Mouse (Mus musculus): ENCODE results near the gene Nudt8. TPM values are rescaled to one million over a fixed set of nuclear protein-coding genes. Genes with fewer than 3 reads are reported as not detected.

Gene Nudt8
- polyA plus RNA-seq, 1 experiment from 2014 or later = 36.0 TPM

DNA sequence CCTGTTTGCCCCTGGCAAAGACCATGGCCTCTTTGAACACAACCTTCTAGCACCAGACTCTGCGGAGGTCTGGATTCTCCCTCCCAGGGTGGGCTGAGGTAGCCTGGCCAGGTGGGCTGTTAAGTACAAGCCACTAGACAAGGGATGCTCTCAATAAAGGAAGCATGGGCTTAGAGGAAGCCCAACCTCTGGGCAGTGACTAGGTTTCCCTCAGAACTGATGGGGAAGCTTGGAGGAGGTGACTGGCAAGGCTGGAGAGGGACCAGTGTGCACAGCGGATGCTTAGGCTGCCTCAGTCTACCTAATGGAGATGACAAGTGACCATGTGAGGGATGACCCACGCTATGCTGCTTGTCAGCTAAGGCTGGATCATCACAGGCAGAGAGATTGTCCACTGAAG lies 8.4 kb upstream of the Nudt8 start:
- no peak for DNase-seq (ENCODE audit: low spot score)
- H3K9me3 ChIP-seq (replicated peaks) = no peaks in the 10 kb centered on the region
- H3K27me3 ChIP-seq (ENCODE audit: low read depth, poor library complexity, severe bottlenecking) = 0 out of 2 replicates have a peak, but pooled peaks cover 5% of the 10 kb centered on the region
- no peak overlapping the region for H3K4me3 ChIP-seq
- no peak overlapping the region for H3K27ac ChIP-seq
- H3K36me3 ChIP-seq = no peaks in the 10 kb centered on the region
- peaks cover 20% of the 10 kb centered on the region for H3K4me1 ChIP-seq
- 91% methylated on average over 3 of the region's 3 CpGs for WGBS

DNA sequence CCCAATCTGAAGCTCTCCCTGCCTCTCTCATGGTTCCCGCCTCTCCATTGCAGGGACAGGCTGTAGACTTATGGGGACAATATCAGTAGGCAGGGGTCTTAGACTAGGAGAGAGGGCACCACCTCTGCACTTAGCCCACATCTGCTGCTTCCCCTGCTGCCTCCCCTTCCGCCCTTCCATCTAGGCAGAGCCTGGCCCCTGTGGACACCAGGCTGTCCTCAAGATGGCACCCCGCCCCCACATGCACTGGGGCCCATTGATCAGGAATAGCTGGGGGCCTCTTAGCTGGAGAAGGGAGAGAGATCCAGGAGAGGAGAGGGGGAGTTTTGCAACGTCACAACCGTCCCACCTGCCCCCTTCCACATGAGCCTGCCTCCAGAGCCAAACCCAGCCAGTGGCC lies 8.0 kb upstream of the Nudt8 start, which contains the start of gene Tbx10:
Tbx10 (plus strand) TSS at position 337 of the 400 bp plus-strand sequence.
- H3K36me3 ChIP-seq = no peaks in the 10 kb centered on the region
- WGBS = 54% methylated on average over 5 of the region's 5 CpGs

GRCm38 (mm10) chr19:3994932-3995331 lies 5.4 kb upstream of the Nudt8 start:
- peaks cover 37% of the 10 kb centered on the region for H3K4me1 ChIP-seq
- no peak overlapping the region for H3K4me3 ChIP-seq
- DNase-seq (ENCODE audit: low spot score) = no peak
- H3K27ac ChIP-seq = no peak overlapping the region
- 0 out of 2 replicates have a peak, but pooled peaks cover 5% of the 10 kb centered on the region for H3K27me3 ChIP-seq (ENCODE audit: low read depth, poor library complexity, severe bottlenecking)
- no peaks in the 10 kb centered on the region for H3K36me3 ChIP-seq
- 75% methylated on average over 6 of the region's 6 CpGs for WGBS
- no peaks in the 10 kb centered on the region for H3K9me3 ChIP-seq (replicated peaks)

More for the DNA sequence above, 8.0 kb upstream of the Nudt8 start, which contains the start of gene Tbx10:
- H3K9me3 ChIP-seq (replicated peaks) = no peaks in the 10 kb centered on the region
- H3K27ac ChIP-seq = no peak within 1 kb of the TSS
- H3K4me1 ChIP-seq = peaks cover 18% of the 10 kb centered on the region
- H3K27me3 ChIP-seq (ENCODE audit: low read depth, poor library complexity, severe bottlenecking) = 0 out of 2 replicates have a peak, but pooled peaks cover 5% of the 10 kb centered on the region
- no peak for DNase-seq (ENCODE audit: low spot score)
- no peak within 1 kb of the TSS for H3K4me3 ChIP-seq

DNA sequence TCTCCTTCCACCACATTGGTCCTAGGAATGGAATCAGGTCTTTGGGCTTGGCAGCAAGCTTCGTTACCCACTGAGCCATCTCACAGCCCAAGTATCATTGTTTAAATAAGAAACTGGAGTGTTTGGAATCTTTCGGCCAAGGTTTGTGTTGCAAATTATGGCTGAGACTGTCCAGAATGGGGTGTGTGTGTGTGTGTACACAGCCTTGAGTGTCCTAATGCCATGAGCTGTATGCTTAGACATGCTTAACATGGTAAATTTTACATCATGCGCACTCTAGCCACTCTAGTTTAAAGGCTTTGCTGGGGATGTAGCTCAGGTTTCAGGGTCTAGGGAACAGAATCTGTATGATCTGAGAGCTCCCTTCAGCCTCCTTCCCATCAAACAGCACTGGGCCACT lies 4.9 kb upstream of the Nudt8 start:
- 94% methylated on average over 3 of the region's 3 CpGs for WGBS
- H3K9me3 ChIP-seq (replicated peaks) = no peaks in the 10 kb centered on the region
- H3K27me3 ChIP-seq (ENCODE audit: low read depth, poor library complexity, severe bottlenecking) = 0 out of 2 replicates have a peak, but pooled peaks cover 5% of the 10 kb centered on the region
- H3K36me3 ChIP-seq = no peaks in the 10 kb centered on the region
- H3K4me3 ChIP-seq = no peak overlapping the region
- no peak for DNase-seq (ENCODE audit: low spot score)
- H3K27ac ChIP-seq = no peak overlapping the region
- peaks cover 34% of the 10 kb centered on the region for H3K4me1 ChIP-seq

DNA sequence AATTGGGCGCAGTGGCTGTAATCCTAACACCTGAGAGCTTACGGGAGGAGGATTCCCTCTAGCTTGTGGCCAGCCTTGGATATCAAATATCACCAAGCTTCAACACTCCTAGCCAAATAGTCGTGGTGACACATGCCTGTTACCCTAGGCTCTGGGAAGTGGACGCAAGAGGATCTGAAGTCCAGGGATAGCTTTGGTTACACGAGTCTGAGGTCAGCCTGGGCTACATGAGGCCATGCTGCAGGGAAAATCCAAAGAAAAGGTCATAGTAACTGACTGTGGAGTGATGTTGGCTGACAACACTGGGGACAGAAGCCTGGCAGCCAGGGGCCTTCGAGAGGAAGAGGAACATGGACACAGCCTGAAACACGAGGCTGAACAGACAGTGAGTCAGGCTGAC lies 4.3 kb upstream of the Nudt8 start:
- no peaks in the 10 kb centered on the region for H3K9me3 ChIP-seq (replicated peaks)
- H3K27me3 ChIP-seq (ENCODE audit: low read depth, poor library complexity, severe bottlenecking) = 0 out of 2 replicates have a peak, but pooled peaks cover 5% of the 10 kb centered on the region
- no peak overlapping the region for H3K27ac ChIP-seq
- peaks cover 31% of the 10 kb centered on the region for H3K4me1 ChIP-seq
- DNase-seq (ENCODE audit: low spot score) = no peak
- H3K4me3 ChIP-seq = no peak overlapping the region
- H3K36me3 ChIP-seq = no peaks in the 10 kb centered on the region
- 68% methylated on average over 7 of the region's 7 CpGs for WGBS

GRCm38 (mm10) chr19:3996747-3997146 lies 3.6 kb upstream of the Nudt8 start:
- DNase-seq (ENCODE audit: low spot score) = no peak
- Histone ChIP-seq H3K9me3 (replicated peaks) (no peaks in the 10 kb centered on the region), H3K27ac (no peak overlapping the region), H3K4me1 (peaks cover 37% of the 10 kb centered on the region), H3K27me3 (ENCODE audit: low read depth, poor library complexity, severe bottlenecking) (0 out of 2 replicates have a peak, but pooled peaks cover 2% of the 10 kb centered on the region), H3K36me3 (no peaks in the 10 kb centered on the region), H3K4me3 (no peak overlapping the region)
- WGBS = 86% methylated on average over 8 of the region's 8 CpGs

- WGBS = 68% methylated on average over 8 of the region's 8 CpGs
Observed at GRCm38 (mm10) chr19:3997231-3997630, 3.1 kb upstream of the Nudt8 start.

DNA sequence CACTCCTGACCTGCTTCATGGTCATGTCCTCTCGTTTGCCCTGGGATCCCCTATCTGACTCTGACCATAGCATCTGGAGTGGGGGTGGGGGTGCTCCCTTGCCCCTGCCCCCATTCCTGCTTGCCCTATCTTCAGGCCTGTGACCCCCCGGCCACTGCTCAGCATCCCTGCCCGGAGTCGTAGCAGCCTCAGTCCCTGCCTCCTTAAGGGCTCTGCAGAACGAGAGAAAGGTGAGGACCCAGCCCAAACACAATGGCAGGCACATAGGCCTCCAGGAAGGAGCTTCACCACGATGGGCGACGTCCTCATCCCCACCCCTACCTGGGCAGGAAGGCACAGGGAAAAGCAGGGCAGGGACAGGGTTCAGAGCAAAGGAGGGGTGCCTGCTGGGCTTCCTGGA lies 2.0 kb upstream of the Nudt8 start:
- Histone ChIP-seq H3K4me3 (no peak overlapping the region), H3K9me3 (replicated peaks) (no peaks in the 10 kb centered on the region), H3K27ac (no peak overlapping the region), H3K36me3 (no peaks in the 10 kb centered on the region), H3K4me1 (peaks cover 34% of the 10 kb centered on the region), H3K27me3 (ENCODE audit: low read depth, poor library complexity, severe bottlenecking) (no peaks in the 10 kb centered on the region)
- peak; percentile 28 for DNase-seq (ENCODE audit: low spot score)
- 77% methylated on average over 8 of the region's 8 CpGs for WGBS

More at GRCm38 (mm10) chr19:3997231-3997630, 3.1 kb upstream of the Nudt8 start:
- no peak overlapping the region for H3K4me3 ChIP-seq
- no peak for DNase-seq (ENCODE audit: low spot score)
- H3K27me3 ChIP-seq (ENCODE audit: low read depth, poor library complexity, severe bottlenecking) = no peaks in the 10 kb centered on the region
- H3K27ac ChIP-seq = no peak overlapping the region
- no peaks in the 10 kb centered on the region for H3K9me3 ChIP-seq (replicated peaks)
- H3K4me1 ChIP-seq = peaks cover 39% of the 10 kb centered on the region
- H3K36me3 ChIP-seq = no peaks in the 10 kb centered on the region

GRCm38 (mm10) chr19:3999121-3999730 lies 1.2 kb upstream of the Nudt8 start:
- Histone ChIP-seq H3K27me3 (ENCODE audit: low read depth, poor library complexity, severe bottlenecking) (no peaks in the 10 kb centered on the region), H3K4me1 (peaks cover 34% of the 10 kb centered on the region), H3K36me3 (peaks cover 2% of the 10 kb centered on the region; the same call in 1 of the 2 replicates), H3K27ac (no peak overlapping the region), H3K9me3 (replicated peaks) (no peaks in the 10 kb centered on the region), H3K4me3 (peak overlapping the region; percentile 66)
- 86% methylated on average over 9 of the region's 9 CpGs for WGBS
- DNase-seq (ENCODE audit: low spot score) = no peak

DNA sequence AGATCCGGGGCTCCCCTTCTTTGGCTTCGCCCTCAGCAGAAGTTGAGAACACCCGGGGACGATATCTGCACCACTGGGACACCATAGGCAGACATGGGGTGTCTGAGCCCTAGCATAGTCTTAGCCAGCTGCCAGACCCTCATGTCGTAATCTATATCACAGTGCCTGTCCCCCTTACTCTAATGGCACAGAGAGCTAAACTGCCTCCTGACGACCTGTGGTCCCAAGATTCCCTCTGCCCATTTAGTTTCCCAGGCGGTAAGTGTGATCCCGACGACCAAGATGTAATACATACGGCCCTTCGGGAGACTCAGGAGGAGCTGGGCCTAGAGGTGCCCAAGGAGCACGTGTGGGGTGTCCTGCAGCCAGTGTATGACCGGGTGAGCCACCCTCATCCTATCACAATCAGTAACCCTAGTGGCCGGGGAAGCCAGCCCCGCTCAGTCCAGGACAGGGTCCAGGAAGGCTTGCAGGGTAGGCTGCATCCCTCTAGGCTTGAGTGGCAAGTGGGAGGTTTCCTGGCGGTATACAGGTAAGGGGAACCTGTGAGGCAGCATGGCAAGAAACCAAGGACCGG lies 657 bp downstream of the Nudt8 start:
- H3K27ac ChIP-seq = peak overlapping the region; percentile 93
- no peaks in the 10 kb centered on the region for H3K27me3 ChIP-seq (ENCODE audit: low read depth, poor library complexity, severe bottlenecking)
- peak overlapping the region; percentile 66 for H3K4me3 ChIP-seq
- DNase-seq (ENCODE audit: low spot score) = no peak
- no peaks in the 10 kb centered on the region for H3K9me3 ChIP-seq (replicated peaks)
- H3K4me1 ChIP-seq = peaks cover 31% of the 10 kb centered on the region
- 19% methylated on average over 17 of the region's 17 CpGs for WGBS
- peaks cover 18% of the 10 kb centered on the region for H3K36me3 ChIP-seq

DNA sequence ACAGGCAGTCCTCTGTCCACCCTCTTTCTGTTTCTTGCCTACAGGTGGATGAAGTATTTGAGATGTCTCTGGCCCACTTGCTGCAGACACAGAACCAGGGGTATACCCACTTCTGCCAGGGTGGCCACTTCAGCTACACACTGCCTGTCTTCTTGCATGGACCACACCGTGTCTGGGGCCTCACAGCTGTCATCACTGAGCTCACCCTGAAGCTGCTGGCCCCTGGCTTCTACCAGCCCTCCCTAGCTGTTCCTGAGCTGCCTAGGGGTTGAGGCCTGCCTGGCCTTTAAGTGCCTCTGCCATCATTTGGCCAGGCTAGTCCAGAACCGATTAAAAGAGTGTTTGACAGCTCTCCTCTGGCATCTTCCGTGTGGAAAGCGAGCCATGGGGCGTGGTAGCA lies 1.4 kb downstream of the Nudt8 start:
- Histone ChIP-seq H3K27me3 (ENCODE audit: low read depth, poor library complexity, severe bottlenecking) (no peaks in the 10 kb centered on the region), H3K4me3 (peak overlapping the region; percentile 66; the same call in 1 of the 2 replicates), H3K9me3 (replicated peaks) (no peaks in the 10 kb centered on the region), H3K36me3 (peaks cover 26% of the 10 kb centered on the region), H3K4me1 (peaks cover 31% of the 10 kb centered on the region), H3K27ac (peak overlapping the region; percentile 93)
- WGBS = 81% methylated on average over 5 of the region's 5 CpGs
- DNase-seq (ENCODE audit: low spot score) = no peak

- no peak for DNase-seq (ENCODE audit: low spot score)
- 62% methylated on average over 1 of the region's 1 CpGs for WGBS
- Histone ChIP-seq H3K27ac (no peak within 1 kb of the TSS), H3K4me1 (peaks cover 27% of the 10 kb centered on the region), H3K27me3 (ENCODE audit: low read depth, poor library complexity, severe bottlenecking) (no peaks in the 10 kb centered on the region), H3K36me3 (peaks cover 39% of the 10 kb centered on the region), H3K4me3 (no peak within 1 kb of the TSS), H3K9me3 (replicated peaks) (no peaks in the 10 kb centered on the region)
Observed at GRCm38 (mm10) chr19:4003112-4003511, 2.7 kb downstream of the Nudt8 start, which contains the start of gene Doc2g. Gene Doc2g, plus strand, starts transcription at chr19:4003313.

- H3K9me3 ChIP-seq (replicated peaks) = no peaks in the 10 kb centered on the region
- no peak overlapping the region for H3K4me3 ChIP-seq
- 69% methylated on average over 12 of the region's 12 CpGs for WGBS
- no peak for DNase-seq (ENCODE audit: low spot score)
- H3K36me3 ChIP-seq = peaks cover 44% of the 10 kb centered on the region
- H3K27ac ChIP-seq = no peak overlapping the region
- no peaks in the 10 kb centered on the region for H3K27me3 ChIP-seq (ENCODE audit: low read depth, poor library complexity, severe bottlenecking)
- H3K4me1 ChIP-seq = peaks cover 22% of the 10 kb centered on the region
Observed at GRCm38 (mm10) chr19:4003641-4004040, 3.3 kb downstream of the Nudt8 start.

All from limb, embryonic 10.5 days (tissue).